Comparison of ENCODE assay signal across 8 mouse cellular contexts in the genomic region with DNA sequence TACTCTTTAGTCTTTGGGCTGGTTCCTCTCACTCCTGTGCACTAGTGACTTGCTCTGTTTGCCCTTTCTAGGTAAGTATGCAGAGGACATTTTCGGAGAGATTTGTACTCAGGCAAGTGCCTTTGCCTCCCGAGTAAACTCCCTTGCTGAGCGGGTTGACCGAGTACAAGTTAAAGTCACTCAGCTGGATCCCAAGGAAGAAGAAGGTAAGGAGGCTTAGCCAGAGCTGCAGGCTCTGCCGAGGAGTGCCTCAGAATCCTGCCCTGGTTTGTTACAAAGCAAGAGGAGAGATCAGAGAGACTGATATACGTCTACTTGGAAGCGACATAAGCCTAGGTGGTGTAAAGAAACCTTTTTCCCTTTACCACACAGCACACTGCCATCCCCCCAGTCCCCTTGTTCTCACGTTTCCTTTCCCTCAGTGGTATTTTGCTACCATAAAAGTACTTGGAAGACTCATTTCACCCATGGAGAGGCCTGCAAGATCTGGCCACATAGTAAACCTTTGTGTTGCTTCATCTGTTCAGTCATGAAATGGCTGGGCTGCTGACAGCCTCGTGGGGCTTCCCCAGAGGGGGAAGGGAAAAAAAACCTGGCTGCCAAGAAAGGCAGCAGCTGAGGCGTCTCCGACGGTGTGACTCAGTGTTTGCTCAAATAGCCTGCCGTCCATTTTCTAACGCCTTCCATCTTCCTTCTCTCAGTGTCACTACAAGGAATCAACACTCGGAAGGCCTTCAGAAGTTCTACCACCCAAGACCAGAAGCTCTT. TPM values are rescaled to one million over a fixed set of nuclear protein-coding genes. Genes with fewer than 3 reads are reported as not detected.
DNase-seq lines count a peak whose midpoint lies in the region; ATAC-seq and TF ChIP-seq lines count a peak whose summit lies in the region.

No protein-coding gene starts in this region.

- no peaks in the 10 kb centered on the region for H3K9me3 ChIP-seq in embryonic facial prominence, embryonic 12.5 days
- no peaks in the 10 kb centered on the region for H3K9me3 ChIP-seq in heart, embryonic 13.5 days
- no peaks in the 10 kb centered on the region for H3K9me3 ChIP-seq in kidney, postnatal 0 days (replicated peaks; ENCODE audit: low read length)
- H3K9me3 ChIP-seq in midbrain, embryonic 13.5 days = no peaks in the 10 kb centered on the region

- H3K4me1 ChIP-seq in embryonic facial prominence, embryonic 12.5 days = peaks cover 32% of the 10 kb centered on the region
- peaks cover 42% of the 10 kb centered on the region for H3K4me1 ChIP-seq in heart, embryonic 13.5 days
- peaks cover 21% of the 10 kb centered on the region; the same call in 1 of the 2 replicates for H3K4me1 ChIP-seq in kidney, postnatal 0 days (replicated peaks; ENCODE audit: insufficient read depth, low read length)
- peaks cover 23% of the 10 kb centered on the region for H3K4me1 ChIP-seq in midbrain, embryonic 13.5 days (replicated peaks)

- peaks cover 44% of the 10 kb centered on the region for H3K36me3 ChIP-seq in embryonic facial prominence, embryonic 12.5 days
- peaks cover 79% of the 10 kb centered on the region for H3K36me3 ChIP-seq in heart, embryonic 13.5 days
- peaks cover 29% of the 10 kb centered on the region for H3K36me3 ChIP-seq in kidney, postnatal 0 days (ENCODE audit: insufficient read depth, low read length)
- H3K36me3 ChIP-seq in midbrain, embryonic 13.5 days = peaks cover 48% of the 10 kb centered on the region

- no peak overlapping the region for H3K9ac ChIP-seq in embryonic facial prominence, embryonic 12.5 days
- H3K9ac ChIP-seq in heart, embryonic 13.5 days = peak overlapping the region; percentile 70
- H3K9ac ChIP-seq in kidney, postnatal 0 days (ENCODE audit: low read depth, low read length) = peak overlapping the region; percentile 13; the same call in 1 of the 2 replicates
- H3K9ac ChIP-seq in midbrain, embryonic 13.5 days (replicated peaks) = no peak overlapping the region

- ATAC-seq in embryonic facial prominence, embryonic 12.5 days (ENCODE audit: insufficient number of reproducible peaks, insufficient read depth, low FRiP score, low TSS enrichment) = no peak
- no peak for ATAC-seq in heart, embryonic 13.5 days (ENCODE audit: extremely low read depth, insufficient number of reproducible peaks, low FRiP score, low TSS enrichment)
- peak; percentile 63; the same call in 1 of the 2 replicates for ATAC-seq in kidney, postnatal 0 days (replicated peaks; ENCODE audit: low FRiP score, low read depth)
- ATAC-seq in midbrain, embryonic 13.5 days = no peak

- no peak overlapping the region; the same call in 1 of the 2 replicates for H3K4me2 ChIP-seq in embryonic facial prominence, embryonic 12.5 days (replicated peaks)
- H3K4me2 ChIP-seq in heart, embryonic 13.5 days = peak overlapping the region; percentile 10
- no peak overlapping the region for H3K4me2 ChIP-seq in kidney, postnatal 0 days (ENCODE audit: low read length)
- no peak overlapping the region for H3K4me2 ChIP-seq in midbrain, embryonic 13.5 days (replicated peaks)

- WGBS in embryonic facial prominence, embryonic 12.5 days = 37% methylated on average over 15 of the region's 15 CpGs
- WGBS in heart, embryonic 13.5 days = 33% methylated on average over 15 of the region's 15 CpGs
- 17% methylated on average over 15 of the region's 15 CpGs for WGBS in kidney, postnatal 0 days
- 60% methylated on average over 15 of the region's 15 CpGs for WGBS in midbrain, embryonic 13.5 days

- H3K27ac ChIP-seq in embryonic facial prominence, embryonic 12.5 days = peak overlapping the region; percentile 83
- H3K27ac ChIP-seq in heart, embryonic 13.5 days (replicated peaks) = peak overlapping the region; percentile 83
- H3K27ac ChIP-seq in kidney, postnatal 0 days = peak overlapping the region; percentile 69
- peak overlapping the region; percentile 36; the same call in 1 of the 2 replicates for H3K27ac ChIP-seq in midbrain, embryonic 13.5 days

- no peaks in the 10 kb centered on the region for H3K27me3 ChIP-seq in embryonic facial prominence, embryonic 12.5 days
- H3K27me3 ChIP-seq in heart, embryonic 13.5 days (replicated peaks) = no peaks in the 10 kb centered on the region
- H3K27me3 ChIP-seq in kidney, postnatal 0 days (ENCODE audit: insufficient read depth, low read length) = no peaks in the 10 kb centered on the region
- no peaks in the 10 kb centered on the region for H3K27me3 ChIP-seq in midbrain, embryonic 13.5 days

- no peak overlapping the region for H3K4me3 ChIP-seq in embryonic facial prominence, embryonic 12.5 days
- no peak overlapping the region for H3K4me3 ChIP-seq in heart, embryonic 13.5 days
- H3K4me3 ChIP-seq in kidney, postnatal 0 days (replicated peaks; ENCODE audit: low read depth, low read length) = no peak overlapping the region
- H3K4me3 ChIP-seq in midbrain, embryonic 13.5 days (replicated peaks) = no peak overlapping the region

- no peak for TF ChIP-seq CTCF in kidney, postnatal 0 days (IDR thresholded peaks at IDR 0.05; ENCODE audit: low read depth)

- peak; percentile 60 to 62 for DNase-seq in spleen, postnatal 36 days (ENCODE audit: low spot score in 2 of 2)
- DNase-seq in spleen, adult 12 weeks (ENCODE audit: low spot score) = no peak
- peak; percentile 83 for DNase-seq in kidney, postnatal 0 days (ENCODE audit: low spot score)
- DNase-seq in layer of hippocampus, postnatal 14 days (ENCODE audit: low spot score in 2 of 2) = no peak
- DNase-seq in left cerebral cortex, adult 18-20 months (ENCODE audit: low spot score in 2 of 2) = no peak

RNA-seq across cellular contexts. Expression of a gene that starts 26.8 kb away (rescaled TPM):
- polyA plus RNA-seq in embryonic facial prominence, embryonic 12.5 days (2016; fragmentation: Nextera tagmentation; extraction: Ambion mirVana) = 2.2 and 3.7 TPM in 2 replicates
- polyA plus RNA-seq in heart, embryonic 13.5 days (2015; fragmentation: Nextera tagmentation; extraction: Ambion mirVana) = 0.56 and 0.57 TPM in 2 replicates
- polyA plus RNA-seq in kidney, postnatal 0 days (2015; fragmentation: Nextera tagmentation; extraction: Ambion mirVana) = 19.1 and 19.6 TPM in 2 replicates
- polyA plus RNA-seq in midbrain, embryonic 13.5 days (2015; fragmentation: Nextera tagmentation; extraction: Ambion mirVana) = 0.67 and 1.3 TPM in 2 replicates
- total RNA-seq in layer of hippocampus, postnatal 14 days (2021) = 1 to 10 TPM; 2.6 to 4.8 TPM
- total RNA-seq in left cerebral cortex, adult 18-20 months (2021) = 1 to 10 TPM; 4.6 to 5.1 TPM

RNA-seq across cellular contexts. Expression of a gene that starts 27.3 kb away (rescaled TPM):
- 0.13 TPM in 1 of 2 replicates, not detected in the other for polyA plus RNA-seq in embryonic facial prominence, embryonic 12.5 days (2016; fragmentation: Nextera tagmentation; extraction: Ambion mirVana)
- polyA plus RNA-seq in heart, embryonic 13.5 days (2015; fragmentation: Nextera tagmentation; extraction: Ambion mirVana) = 0.14 and 0.28 TPM in 2 replicates
- polyA plus RNA-seq in kidney, postnatal 0 days (2015; fragmentation: Nextera tagmentation; extraction: Ambion mirVana) = 0.11 and 0.54 TPM in 2 replicates
- polyA plus RNA-seq in midbrain, embryonic 13.5 days (2015; fragmentation: Nextera tagmentation; extraction: Ambion mirVana) = 0.22 and 0.67 TPM in 2 replicates
- 1 to 10 TPM; 8.2 to 9.2 TPM for total RNA-seq in layer of hippocampus, postnatal 14 days (2021)
- 10 to 100 TPM; 14.8 to 16.7 TPM for total RNA-seq in left cerebral cortex, adult 18-20 months (2021)

RNA-seq across cellular contexts. Expression of a gene that starts 54.8 kb away (rescaled TPM):
- 78.8 and 88.4 TPM in 2 replicates for polyA plus RNA-seq in embryonic facial prominence, embryonic 12.5 days (2016; fragmentation: Nextera tagmentation; extraction: Ambion mirVana)
- polyA plus RNA-seq in heart, embryonic 13.5 days (2015; fragmentation: Nextera tagmentation; extraction: Ambion mirVana) = 64.6 and 72.7 TPM in 2 replicates
- 98.8 and 113 TPM in 2 replicates for polyA plus RNA-seq in kidney, postnatal 0 days (2015; fragmentation: Nextera tagmentation; extraction: Ambion mirVana)
- 28.8 and 34.2 TPM in 2 replicates for polyA plus RNA-seq in midbrain, embryonic 13.5 days (2015; fragmentation: Nextera tagmentation; extraction: Ambion mirVana)
- 10 to 100 TPM; 37.4 to 45.0 TPM for total RNA-seq in layer of hippocampus, postnatal 14 days (2021)
- 10 to 100 TPM; 25.7 to 28.2 TPM for total RNA-seq in left cerebral cortex, adult 18-20 months (2021)

RNA-seq across cellular contexts. Expression of a gene that starts 55.5 kb away (rescaled TPM):
- 2.6 and 2.7 TPM in 2 replicates for polyA plus RNA-seq in embryonic facial prominence, embryonic 12.5 days (2016; fragmentation: Nextera tagmentation; extraction: Ambion mirVana)
- polyA plus RNA-seq in heart, embryonic 13.5 days (2015; fragmentation: Nextera tagmentation; extraction: Ambion mirVana) = 2.3 and 2.6 TPM in 2 replicates
- 3.4 and 4.2 TPM in 2 replicates for polyA plus RNA-seq in kidney, postnatal 0 days (2015; fragmentation: Nextera tagmentation; extraction: Ambion mirVana)
- polyA plus RNA-seq in midbrain, embryonic 13.5 days (2015; fragmentation: Nextera tagmentation; extraction: Ambion mirVana) = 0.79 and 2.3 TPM in 2 replicates
- total RNA-seq in layer of hippocampus, postnatal 14 days (2021) = 10 to 100 TPM in 1 of 2 experiments, 1 to 10 TPM in 1; 5.3 to 10.2 TPM
- 1 to 10 TPM; 5.8 to 7.4 TPM for total RNA-seq in left cerebral cortex, adult 18-20 months (2021)

Comparison
In these comparisons a context has a peak if more than half of its experiments do, and no peak if none do; other contexts are left out.
1. DNase-seq: peak in spleen, postnatal 36 days (2 of 2) and kidney, postnatal 0 days (single experiment); none in spleen, adult 12 weeks (single experiment), layer of hippocampus, postnatal 14 days (0 of 2) and left cerebral cortex, adult 18-20 months (0 of 2).
2. H3K9ac ChIP-seq: peak in heart, embryonic 13.5 days (single experiment) and kidney, postnatal 0 days (single experiment); none in embryonic facial prominence, embryonic 12.5 days (single experiment) and midbrain, embryonic 13.5 days (single experiment).
3. Peak in every context shown above with its lines, with median percentiles within 50 percentile points of each other: H3K27ac ChIP-seq.